Mouse (Mus musculus): Measurements from ENCODE around the gene Bnip2. TPM values are rescaled to one million over a fixed set of nuclear protein-coding genes. Genes with fewer than 3 reads are reported as not detected.

The Bnip2 gene
- total and polyA plus RNA-seq, 3 experiments: 54.3 to 104 (median 88.1) TPM

DNA sequence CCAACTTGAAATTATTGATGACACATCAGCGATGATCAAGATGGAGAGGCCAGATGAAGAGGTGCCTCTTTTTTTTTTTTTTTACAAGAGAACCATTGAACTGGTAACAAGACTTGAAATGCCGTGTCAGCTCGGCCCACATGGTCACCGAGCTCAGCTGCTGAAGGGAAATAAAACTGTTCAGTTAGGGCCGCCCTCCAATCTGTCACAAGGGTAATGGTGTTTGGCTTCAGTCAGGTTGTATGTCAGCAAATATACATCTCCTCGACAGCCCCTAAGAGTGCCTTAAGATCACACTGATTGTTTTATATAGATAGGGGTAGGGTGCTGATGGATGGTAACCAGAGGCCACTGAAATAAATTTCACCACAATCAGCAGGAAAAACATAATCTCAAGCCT, 28.3 kb upstream of the Bnip2 start:
- Histone ChIP-seq H3K36me3 (replicated peaks in 1 of 2; ENCODE audit: control insufficient read depth in 1 of 2, insufficient read depth in 1 of 2, low read length in 1 of 2) (no peaks in the 10 kb centered on the region), H3K27me3 (replicated peaks) (no peaks in the 10 kb centered on the region), H3K4me1 (ENCODE audit: control insufficient read depth in 1 of 2, insufficient read depth in 2 of 2) (peaks cover 0 to 7% of the 10 kb centered on the region in 2 experiments; a peak in 2 of 4 replicates), H3K9me3 (replicated peaks; ENCODE audit: low read length) (no peaks in the 10 kb centered on the region), H3K4me3 (replicated peaks in 1 of 3; ENCODE audit: low read depth in 2 of 3, low read length in 2 of 3, poor library complexity in 1 of 3) (no peak overlapping the region), H3K4me2 (ENCODE audit: insufficient read depth, low read depth, poor library complexity, severe bottlenecking) (no peak overlapping the region), H3K9ac (ENCODE audit: insufficient read depth, low read depth) (no peak overlapping the region), H3K27ac (ENCODE audit: insufficient read depth, low read depth) (no peak overlapping the region), H3K79me2 (replicated peaks; ENCODE audit: control insufficient read depth, extremely low read depth, insufficient read depth, poor library complexity, severe bottlenecking) (no peaks in the 10 kb centered on the region)
- DNase-seq (ENCODE audit: extremely low read depth): no peak
- dilution Hi-C loops (cut with MboI; ENCODE audit: extremely low pct_ligation_motif_present, extremely low pct_unique_long_range_greater_than_20kb, low sequenced_read_pairs) (no loop called here), in situ Hi-C loops (cut with MboI; ENCODE audit: low pct_ligation_motif_present, low pct_unique_long_range_greater_than_20kb, low sequenced_read_pairs) (no loop called here)
- TF ChIP-seq MAFK (IDR thresholded peaks at IDR 0.05; ENCODE audit: insufficient replicate concordance, low read length): no peak
- TF ChIP-seq RCOR1 (conservative IDR thresholded peaks at IDR 0.05; ENCODE audit: low read depth, low read length): no peak
- TF ChIP-seq ZMIZ1 (IDR thresholded peaks at IDR 0.05; ENCODE audit: low read depth, low read length): no peak
- TF ChIP-seq JUND (conservative IDR thresholded peaks at IDR 0.05; ENCODE audit: low read depth, low read length): no peak
- no peak for TF ChIP-seq PAX5 (IDR thresholded peaks at IDR 0.05; ENCODE audit: low read length)
- TF ChIP-seq USF1 (IDR thresholded peaks at IDR 0.05; ENCODE audit: low read depth, low read length): no peak

DNA sequence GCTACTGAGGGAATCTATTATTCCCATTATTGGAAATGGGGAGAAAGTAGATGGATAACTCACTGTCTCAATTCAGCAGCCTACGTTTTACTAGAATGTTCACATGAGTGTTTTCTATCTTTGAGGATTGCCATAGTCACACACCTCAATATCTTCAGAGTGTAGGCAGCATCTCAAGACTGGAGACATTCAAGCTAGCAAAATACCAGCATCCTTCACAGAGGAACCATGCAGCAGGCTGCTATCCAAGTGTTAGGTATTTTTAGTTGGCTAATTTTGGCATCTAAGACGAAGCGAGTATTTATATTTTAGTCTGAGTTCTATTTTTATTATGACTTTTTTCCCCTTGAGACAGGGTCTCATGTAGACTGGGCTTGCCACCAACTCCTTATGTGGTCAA, 24.9 kb upstream of the Bnip2 start:
- Histone ChIP-seq H3K27ac (ENCODE audit: insufficient read depth, low read depth) (no peak overlapping the region), H3K9ac (ENCODE audit: insufficient read depth, low read depth) (no peak overlapping the region), H3K27me3 (replicated peaks) (no peaks in the 10 kb centered on the region), H3K4me2 (ENCODE audit: insufficient read depth, low read depth, poor library complexity, severe bottlenecking) (no peak overlapping the region), H3K79me2 (replicated peaks; ENCODE audit: control insufficient read depth, extremely low read depth, insufficient read depth, poor library complexity, severe bottlenecking) (no peaks in the 10 kb centered on the region), H3K9me3 (replicated peaks; ENCODE audit: low read length) (no peaks in the 10 kb centered on the region), H3K4me3 (replicated peaks in 1 of 3; ENCODE audit: low read depth in 2 of 3, low read length in 2 of 3, poor library complexity in 1 of 3) (no peak overlapping the region), H3K36me3 (replicated peaks in 1 of 2; ENCODE audit: control insufficient read depth in 1 of 2, insufficient read depth in 1 of 2, low read length in 1 of 2) (no peaks in the 10 kb centered on the region), H3K4me1 (ENCODE audit: control insufficient read depth in 1 of 2, insufficient read depth in 2 of 2) (peaks cover 0 to 7% of the 10 kb centered on the region in 2 experiments; a peak in 2 of 4 replicates)
- dilution Hi-C loops (cut with MboI; ENCODE audit: extremely low pct_ligation_motif_present, extremely low pct_unique_long_range_greater_than_20kb, low sequenced_read_pairs) (no loop called here), in situ Hi-C loops (cut with MboI; ENCODE audit: low pct_ligation_motif_present, low pct_unique_long_range_greater_than_20kb, low sequenced_read_pairs) (no loop called here)
- no peak for DNase-seq (ENCODE audit: extremely low read depth)
- TF ChIP-seq BHLHE40 (IDR thresholded peaks at IDR 0.05; ENCODE audit: low read depth, low read length): no peak
- TF ChIP-seq ZNF384 (IDR thresholded peaks at IDR 0.05; ENCODE audit: low read depth, low read length): no peak
- no peak for TF ChIP-seq ZMIZ1 (IDR thresholded peaks at IDR 0.05; ENCODE audit: low read depth, low read length)
- TF ChIP-seq MYC (IDR thresholded peaks at IDR 0.05; ENCODE audit: low read depth, low read length): no peak
- TF ChIP-seq POLR2A (IDR thresholded peaks at IDR 0.05; ENCODE audit: low read depth, low read length): no peak
- no peak for TF ChIP-seq TBP (conservative IDR thresholded peaks at IDR 0.05; ENCODE audit: low read depth, low read length)
- no peak for TF ChIP-seq JUN (IDR thresholded peaks at IDR 0.05; ENCODE audit: insufficient read depth, low read depth, low read length)

DNA sequence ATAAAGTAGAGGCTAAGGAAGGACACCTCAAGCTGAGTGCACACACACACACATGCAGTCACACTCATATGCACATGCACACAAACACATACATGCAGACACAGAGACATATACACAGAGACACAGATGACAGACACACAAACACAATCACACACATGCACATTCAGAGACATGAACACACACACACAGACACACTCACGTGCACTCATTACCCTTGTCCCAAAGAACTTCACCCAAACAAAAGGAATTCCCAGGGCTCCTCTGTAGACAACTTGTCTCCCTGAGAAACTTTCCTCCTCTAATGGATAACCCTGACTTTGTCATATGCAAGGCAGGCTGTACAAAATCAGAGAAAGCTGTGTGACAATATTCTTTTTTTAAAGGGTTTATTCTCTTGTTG, 3.7 kb upstream of the Bnip2 start:
- H3K4me3 ChIP-seq (replicated peaks in 1 of 3; ENCODE audit: low read depth in 2 of 3, low read length in 2 of 3, poor library complexity in 1 of 3): no peak overlapping the region
- no peak for DNase-seq (ENCODE audit: extremely low read depth)
- peaks cover 0 to 9% of the 10 kb centered on the region in 2 experiments; a peak in 2 of 4 replicates for H3K4me1 ChIP-seq (ENCODE audit: control insufficient read depth in 1 of 2, insufficient read depth in 2 of 2)
- no peaks in the 10 kb centered on the region for H3K9me3 ChIP-seq (replicated peaks; ENCODE audit: low read length)
- dilution Hi-C loops (cut with MboI; ENCODE audit: extremely low pct_ligation_motif_present, extremely low pct_unique_long_range_greater_than_20kb, low sequenced_read_pairs) (no loop called here), in situ Hi-C loops (cut with MboI; ENCODE audit: low pct_ligation_motif_present, low pct_unique_long_range_greater_than_20kb, low sequenced_read_pairs) (no loop called here)
- no peaks in the 10 kb centered on the region for H3K27me3 ChIP-seq (replicated peaks)
- H3K9ac ChIP-seq (ENCODE audit: insufficient read depth, low read depth): no peak overlapping the region
- no peak overlapping the region for H3K4me2 ChIP-seq (ENCODE audit: insufficient read depth, low read depth, poor library complexity, severe bottlenecking)
- TF ChIP-seq IRF4 (IDR thresholded peaks at IDR 0.05; ENCODE audit: low read depth, low read length) (no peak), ZMIZ1 (IDR thresholded peaks at IDR 0.05; ENCODE audit: low read depth, low read length) (no peak), ZKSCAN1 (IDR thresholded peaks at IDR 0.05; ENCODE audit: borderline replicate concordance, low read depth, low read length) (no peak), CHD2 (IDR thresholded peaks at IDR 0.05; ENCODE audit: low read length) (no peak), EP300 (IDR thresholded peaks at IDR 0.05; ENCODE audit: low read length) (no peak), ETS1 (conservative IDR thresholded peaks at IDR 0.05; ENCODE audit: low read depth, low read length) (no peak), MAX (IDR thresholded peaks at IDR 0.05; ENCODE audit: low read length) (no peak), POLR2AphosphoS2 (IDR thresholded peaks at IDR 0.05; ENCODE audit: low read depth, low read length) (no peak), NRF1 (IDR thresholded peaks at IDR 0.05; ENCODE audit: low read depth, low read length) (no peak), BHLHE40 (IDR thresholded peaks at IDR 0.05; ENCODE audit: low read depth, low read length) (no peak), RAD21 (IDR thresholded peaks at IDR 0.05; ENCODE audit: low read depth, low read length) (no peak), MYC (IDR thresholded peaks at IDR 0.05; ENCODE audit: low read depth, low read length) (no peak), HCFC1 (IDR thresholded peaks at IDR 0.05; ENCODE audit: low read depth, low read length) (no peak)
- H3K27ac ChIP-seq (ENCODE audit: insufficient read depth, low read depth): no peak overlapping the region
- peaks cover 6% of the 10 kb centered on the region for H3K79me2 ChIP-seq (replicated peaks; ENCODE audit: control insufficient read depth, extremely low read depth, insufficient read depth, poor library complexity, severe bottlenecking)
- no peaks in the 10 kb centered on the region for H3K36me3 ChIP-seq (replicated peaks in 1 of 2; ENCODE audit: control insufficient read depth in 1 of 2, insufficient read depth in 1 of 2, low read length in 1 of 2)

Data from CH12.LX (cell line).